In the genomic region with DNA sequence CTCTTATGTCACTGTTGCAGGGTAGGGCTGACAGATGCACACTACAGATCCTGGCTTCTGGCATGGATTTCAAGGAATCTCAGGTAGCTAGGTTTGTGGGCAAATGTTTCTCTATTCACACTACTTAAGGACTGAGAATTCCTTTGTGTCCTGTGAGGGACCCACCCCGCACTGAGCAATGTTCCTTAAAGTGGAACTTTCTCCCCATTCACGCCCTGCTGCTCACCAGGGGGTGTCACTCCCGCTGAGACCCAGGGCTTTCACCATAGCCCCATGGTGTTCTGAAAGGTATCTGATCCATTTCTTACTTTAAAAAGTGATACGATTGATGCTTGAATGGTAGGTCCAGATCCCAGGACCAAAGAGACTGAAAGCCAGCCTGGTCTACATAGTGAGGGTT, we compare ENCODE assay signal across 8 mouse cellular contexts. TPM values are rescaled to one million over a fixed set of nuclear protein-coding genes. Genes with fewer than 3 reads are reported as not detected.
DNase-seq lines count a peak whose midpoint lies in the region; ATAC-seq and TF ChIP-seq lines count a peak whose summit lies in the region.

No protein-coding gene starts in this region.

- no peaks in the 10 kb centered on the region for H3K27me3 ChIP-seq in kidney, postnatal 0 days (ENCODE audit: insufficient read depth, low read length)
- H3K27me3 ChIP-seq in embryonic facial prominence, embryonic 12.5 days, result no peaks in the 10 kb centered on the region
- no peaks in the 10 kb centered on the region for H3K27me3 ChIP-seq in hindbrain, embryonic 12.5 days
- no peaks in the 10 kb centered on the region for H3K27me3 ChIP-seq in midbrain, embryonic 15.5 days (replicated peaks)

- 57% methylated on average over 4 of the region's 4 CpGs for WGBS in kidney, postnatal 0 days
- WGBS in embryonic facial prominence, embryonic 12.5 days, result 42% methylated on average over 4 of the region's 4 CpGs
- 38% methylated on average over 4 of the region's 4 CpGs for WGBS in hindbrain, embryonic 12.5 days
- WGBS in midbrain, embryonic 15.5 days, result 36% methylated on average over 4 of the region's 4 CpGs

- no peak for TF ChIP-seq CTCF in kidney, postnatal 0 days (IDR thresholded peaks at IDR 0.05; ENCODE audit: low read depth)

- no peak for ATAC-seq in kidney, postnatal 0 days (replicated peaks; ENCODE audit: low FRiP score, low read depth)
- no peak for ATAC-seq in embryonic facial prominence, embryonic 12.5 days (ENCODE audit: insufficient number of reproducible peaks, insufficient read depth, low FRiP score, low TSS enrichment)
- ATAC-seq in hindbrain, embryonic 12.5 days (ENCODE audit: low FRiP score), result no peak
- ATAC-seq in midbrain, embryonic 15.5 days (replicated peaks), result no peak

- 0 out of 2 replicates have a peak overlapping the region, but pooled peaks have one; percentile 74 for H3K4me3 ChIP-seq in kidney, postnatal 0 days (replicated peaks; ENCODE audit: low read depth, low read length)
- H3K4me3 ChIP-seq in embryonic facial prominence, embryonic 12.5 days, result peak overlapping the region; percentile 50; the same call in 1 of the 2 replicates
- 0 out of 2 replicates have a peak overlapping the region, but pooled peaks have one; percentile 49 for H3K4me3 ChIP-seq in hindbrain, embryonic 12.5 days
- H3K4me3 ChIP-seq in midbrain, embryonic 15.5 days, result peak overlapping the region; percentile 72

- H3K36me3 ChIP-seq in kidney, postnatal 0 days (ENCODE audit: insufficient read depth, low read length), result no peaks in the 10 kb centered on the region
- H3K36me3 ChIP-seq in embryonic facial prominence, embryonic 12.5 days, result no peaks in the 10 kb centered on the region
- H3K36me3 ChIP-seq in hindbrain, embryonic 12.5 days, result no peaks in the 10 kb centered on the region
- H3K36me3 ChIP-seq in midbrain, embryonic 15.5 days (replicated peaks), result no peaks in the 10 kb centered on the region

- peak overlapping the region; percentile 79; the same call in 1 of the 2 replicates for H3K9ac ChIP-seq in kidney, postnatal 0 days (ENCODE audit: low read depth, low read length)
- H3K9ac ChIP-seq in embryonic facial prominence, embryonic 12.5 days, result no peak overlapping the region
- no peak overlapping the region for H3K9ac ChIP-seq in hindbrain, embryonic 12.5 days
- H3K9ac ChIP-seq in midbrain, embryonic 15.5 days, result no peak overlapping the region

- DNase-seq in kidney, postnatal 0 days (ENCODE audit: low spot score), result no peak
- no peak for DNase-seq in kidney, adult 11 months
- no peak for DNase-seq in adrenal gland, adult 18-20 months (ENCODE audit: low spot score in 2 of 2)
- DNase-seq in thymus, postnatal 10 days (ENCODE audit: low spot score in 2 of 2), result no peak
- DNase-seq in gastrocnemius, postnatal 14 days, result no peak

- H3K27ac ChIP-seq in kidney, postnatal 0 days, result no peak overlapping the region
- H3K27ac ChIP-seq in embryonic facial prominence, embryonic 12.5 days, result no peak overlapping the region
- no peak overlapping the region for H3K27ac ChIP-seq in hindbrain, embryonic 12.5 days
- H3K27ac ChIP-seq in midbrain, embryonic 15.5 days, result no peak overlapping the region

- intact Hi-C loops in gastrocnemius, postnatal 14 days (cut with DNase I; ENCODE audit: low total_unique reads), result no loop called here

- H3K4me2 ChIP-seq in kidney, postnatal 0 days (ENCODE audit: low read length), result peak overlapping the region; percentile 76
- peak overlapping the region; percentile 67 for H3K4me2 ChIP-seq in embryonic facial prominence, embryonic 12.5 days (replicated peaks)
- H3K4me2 ChIP-seq in hindbrain, embryonic 12.5 days (replicated peaks), result peak overlapping the region; percentile 60
- peak overlapping the region; percentile 83 for H3K4me2 ChIP-seq in midbrain, embryonic 15.5 days

- peaks cover 8% of the 10 kb centered on the region; the same call in 1 of the 2 replicates for H3K4me1 ChIP-seq in kidney, postnatal 0 days (replicated peaks; ENCODE audit: insufficient read depth, low read length)
- no peaks in the 10 kb centered on the region for H3K4me1 ChIP-seq in embryonic facial prominence, embryonic 12.5 days
- 0 out of 2 replicates have a peak, but pooled peaks cover 2% of the 10 kb centered on the region for H3K4me1 ChIP-seq in hindbrain, embryonic 12.5 days
- peaks cover 10% of the 10 kb centered on the region for H3K4me1 ChIP-seq in midbrain, embryonic 15.5 days

- no peaks in the 10 kb centered on the region for H3K9me3 ChIP-seq in kidney, postnatal 0 days (replicated peaks; ENCODE audit: low read length)
- no peaks in the 10 kb centered on the region for H3K9me3 ChIP-seq in embryonic facial prominence, embryonic 12.5 days
- H3K9me3 ChIP-seq in hindbrain, embryonic 12.5 days (replicated peaks), result no peaks in the 10 kb centered on the region
- no peaks in the 10 kb centered on the region for H3K9me3 ChIP-seq in midbrain, embryonic 15.5 days

RNA-seq across cellular contexts. Expression of a gene that starts 0.7 kb away (rescaled TPM):
- 40.3 and 42.2 TPM in 2 replicates for polyA plus RNA-seq in kidney, postnatal 0 days (2015; fragmentation: Nextera tagmentation; extraction: Ambion mirVana)
- polyA plus RNA-seq in embryonic facial prominence, embryonic 12.5 days (2016; fragmentation: Nextera tagmentation; extraction: Ambion mirVana), result 48.7 and 50.5 TPM in 2 replicates
- 40.3 and 45.3 TPM in 2 replicates for polyA plus RNA-seq in hindbrain, embryonic 12.5 days (2016; fragmentation: Nextera tagmentation; extraction: Ambion mirVana)
- 19.4 and 19.7 TPM in 2 replicates for polyA plus RNA-seq in midbrain, embryonic 15.5 days (2015; fragmentation: Nextera tagmentation; extraction: Ambion mirVana)
- total RNA-seq in adrenal gland, adult 18-20 months (2021), result 10 to 100 TPM; 26.5 to 27.7 TPM
- total RNA-seq in gastrocnemius, postnatal 14 days (2021), result 10 to 100 TPM; 14.6 to 17.7 TPM

RNA-seq across cellular contexts. Expression of a gene that starts 0.8 kb away (rescaled TPM):
- polyA plus RNA-seq in kidney, postnatal 0 days (2015; fragmentation: Nextera tagmentation; extraction: Ambion mirVana), result 33.1 and 33.6 TPM in 2 replicates
- polyA plus RNA-seq in embryonic facial prominence, embryonic 12.5 days (2016; fragmentation: Nextera tagmentation; extraction: Ambion mirVana), result 25.7 and 27.7 TPM in 2 replicates
- 15.4 and 18.2 TPM in 2 replicates for polyA plus RNA-seq in hindbrain, embryonic 12.5 days (2016; fragmentation: Nextera tagmentation; extraction: Ambion mirVana)
- 13.1 and 16.1 TPM in 2 replicates for polyA plus RNA-seq in midbrain, embryonic 15.5 days (2015; fragmentation: Nextera tagmentation; extraction: Ambion mirVana)
- total RNA-seq in adrenal gland, adult 18-20 months (2021), result 10 to 100 TPM; 18.6 to 22.9 TPM
- total RNA-seq in gastrocnemius, postnatal 14 days (2021), result 1 to 10 TPM; 6.5 to 7.4 TPM

RNA-seq across cellular contexts. Expression of a gene that starts 20.9 kb away (rescaled TPM):
- polyA plus RNA-seq in kidney, postnatal 0 days (2015; fragmentation: Nextera tagmentation; extraction: Ambion mirVana), result not detected in 2 replicates
- 0.19 TPM in 1 of 2 replicates, not detected in the other for polyA plus RNA-seq in embryonic facial prominence, embryonic 12.5 days (2016; fragmentation: Nextera tagmentation; extraction: Ambion mirVana)
- polyA plus RNA-seq in hindbrain, embryonic 12.5 days (2016; fragmentation: Nextera tagmentation; extraction: Ambion mirVana), result 0.74 and 0.78 TPM in 2 replicates
- 0.20 and 0.23 TPM in 2 replicates for polyA plus RNA-seq in midbrain, embryonic 15.5 days (2015; fragmentation: Nextera tagmentation; extraction: Ambion mirVana)
- total RNA-seq in adrenal gland, adult 18-20 months (2021), result not detected
- not detected for total RNA-seq in gastrocnemius, postnatal 14 days (2021)

RNA-seq across cellular contexts. Expression of a gene that starts 28.8 kb away (rescaled TPM):
- 0.61 and 0.68 TPM in 2 replicates for polyA plus RNA-seq in kidney, postnatal 0 days (2015; fragmentation: Nextera tagmentation; extraction: Ambion mirVana)
- not detected in 2 replicates for polyA plus RNA-seq in embryonic facial prominence, embryonic 12.5 days (2016; fragmentation: Nextera tagmentation; extraction: Ambion mirVana)
- 0.47 TPM in 1 of 2 replicates, not detected in the other for polyA plus RNA-seq in hindbrain, embryonic 12.5 days (2016; fragmentation: Nextera tagmentation; extraction: Ambion mirVana)
- 0.26 and 0.34 TPM in 2 replicates for polyA plus RNA-seq in midbrain, embryonic 15.5 days (2015; fragmentation: Nextera tagmentation; extraction: Ambion mirVana)
- under 1 TPM in 1 of 2 experiments, not detected in 1; 0.61 TPM for total RNA-seq in adrenal gland, adult 18-20 months (2021)
- total RNA-seq in gastrocnemius, postnatal 14 days (2021), result not detected

RNA-seq across cellular contexts. Expression of a gene that starts 50.0 kb away (rescaled TPM):
- 94.9 and 95.7 TPM in 2 replicates for polyA plus RNA-seq in kidney, postnatal 0 days (2015; fragmentation: Nextera tagmentation; extraction: Ambion mirVana)
- polyA plus RNA-seq in embryonic facial prominence, embryonic 12.5 days (2016; fragmentation: Nextera tagmentation; extraction: Ambion mirVana), result 35.2 and 36.7 TPM in 2 replicates
- 62.5 and 69.9 TPM in 2 replicates for polyA plus RNA-seq in hindbrain, embryonic 12.5 days (2016; fragmentation: Nextera tagmentation; extraction: Ambion mirVana)
- 116 and 121 TPM in 2 replicates for polyA plus RNA-seq in midbrain, embryonic 15.5 days (2015; fragmentation: Nextera tagmentation; extraction: Ambion mirVana)
- total RNA-seq in adrenal gland, adult 18-20 months (2021), result 10 to 100 TPM; 45.7 to 47.6 TPM
- 10 to 100 TPM; 25.2 to 26.2 TPM for total RNA-seq in gastrocnemius, postnatal 14 days (2021)
